Mouse (Mus musculus): ENCODE measurements around the gene Hes2. TPM values are rescaled to one million over a fixed set of nuclear protein-coding genes. Genes with fewer than 3 reads are reported as not detected.

The Hes2 gene
- total RNA-seq, 2 experiments from 2014 or later, result not detected

DNA sequence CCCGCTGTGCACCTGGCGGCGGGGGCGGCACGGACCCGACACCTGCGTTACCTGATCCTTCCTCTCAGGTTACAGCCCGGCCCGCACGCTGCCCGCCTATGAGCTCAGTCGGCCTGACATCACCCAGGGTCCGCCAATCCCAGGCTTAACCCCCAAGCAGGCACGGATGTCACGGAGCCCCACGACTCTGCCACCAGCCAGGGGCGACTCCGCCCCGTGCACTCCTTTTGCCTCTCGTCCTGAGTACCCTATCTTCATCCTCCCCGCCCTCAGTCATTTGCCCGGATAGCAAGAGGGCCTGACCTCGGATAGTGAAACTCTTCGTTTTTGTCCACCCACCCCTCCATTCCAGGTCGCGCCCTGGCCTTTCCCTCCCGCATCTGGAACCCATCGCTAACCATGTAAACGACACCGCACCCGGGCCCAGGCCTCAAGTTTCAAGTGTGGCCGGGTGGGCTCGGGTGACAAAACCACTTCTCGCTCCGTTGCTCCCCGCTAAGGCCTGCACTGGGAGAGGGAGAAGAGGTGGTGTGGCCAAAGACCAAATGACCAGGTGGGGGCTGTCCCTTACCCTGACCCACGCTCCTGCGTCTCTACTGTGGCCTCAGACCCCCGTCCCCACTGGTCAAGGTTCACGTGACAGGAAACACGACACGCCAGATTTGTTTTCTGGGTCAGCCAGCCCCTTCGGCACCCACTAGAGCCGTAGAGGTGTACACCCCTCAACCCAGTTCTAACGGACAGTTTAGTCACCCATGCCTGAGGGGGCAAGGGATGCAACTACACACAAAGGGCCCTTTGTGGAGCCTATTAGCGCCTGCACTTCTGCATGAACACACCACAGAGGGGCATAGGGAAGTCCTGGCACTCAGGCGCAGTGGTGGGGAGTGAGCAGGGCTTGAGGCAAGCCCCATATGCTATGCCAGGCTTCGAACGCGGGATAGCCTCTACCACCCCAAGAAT, 26.6 kb upstream of the Hes2 start:
- DNase-seq (ENCODE audit: extremely low spot score in 1 of 2, low spot score in 1 of 2), result no peak

- DNase-seq (ENCODE audit: extremely low spot score in 1 of 2, low spot score in 1 of 2), result no peak
These were observed 25.9 kb upstream of the Hes2 start for GRCm38 (mm10) chr4:152132772-152133169.

- no peak for DNase-seq (ENCODE audit: extremely low spot score in 1 of 2, low spot score in 1 of 2)
These were observed 25.5 kb upstream of the Hes2 start for GRCm38 (mm10) chr4:152133213-152133612.

DNA sequence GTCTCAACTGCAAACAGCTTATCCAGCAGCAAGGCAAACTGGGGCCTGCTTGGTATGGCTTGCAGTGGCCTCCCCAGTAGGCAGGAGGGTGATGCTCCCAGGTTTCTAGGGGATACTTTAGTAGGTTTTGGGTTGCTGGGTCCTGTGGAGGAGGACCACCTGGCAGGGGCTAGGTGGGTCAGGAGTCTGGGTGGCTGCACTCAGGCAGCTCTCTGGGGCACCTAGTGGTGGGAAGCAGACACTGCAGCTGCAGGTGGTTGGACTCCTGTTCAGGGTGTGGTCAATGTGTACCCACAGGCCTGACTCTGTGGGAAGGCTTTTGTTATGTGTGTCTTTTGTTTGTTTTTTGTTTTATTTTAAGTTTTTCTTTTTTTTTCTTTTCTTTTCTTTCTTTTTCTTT, 24.2 kb upstream of the Hes2 start:
- peak in 1 of 2 experiments; percentile 49 for DNase-seq (ENCODE audit: extremely low spot score in 1 of 2, low spot score in 1 of 2)

DNA sequence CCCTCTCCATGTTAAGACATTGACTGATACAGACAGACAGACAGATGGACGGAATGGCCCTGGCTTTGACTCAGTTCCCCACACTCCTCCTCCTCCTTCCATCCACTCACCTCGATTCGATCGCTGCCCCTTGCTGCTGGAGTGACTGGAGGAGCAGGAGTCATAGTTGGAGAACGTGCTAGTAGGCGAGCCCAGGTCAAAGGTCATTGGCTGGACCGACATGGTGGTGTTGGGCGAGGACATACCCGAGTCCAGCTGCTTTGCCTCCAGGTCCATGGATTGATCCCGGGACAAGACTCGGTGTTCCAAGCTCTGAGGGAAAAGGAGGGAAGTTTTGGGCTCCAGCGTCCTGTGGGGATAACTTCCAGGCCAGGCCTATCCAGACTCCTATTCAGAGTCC, 23.3 kb upstream of the Hes2 start:
- DNase-seq (ENCODE audit: extremely low spot score in 1 of 2, low spot score in 1 of 2), result no peak

DNA sequence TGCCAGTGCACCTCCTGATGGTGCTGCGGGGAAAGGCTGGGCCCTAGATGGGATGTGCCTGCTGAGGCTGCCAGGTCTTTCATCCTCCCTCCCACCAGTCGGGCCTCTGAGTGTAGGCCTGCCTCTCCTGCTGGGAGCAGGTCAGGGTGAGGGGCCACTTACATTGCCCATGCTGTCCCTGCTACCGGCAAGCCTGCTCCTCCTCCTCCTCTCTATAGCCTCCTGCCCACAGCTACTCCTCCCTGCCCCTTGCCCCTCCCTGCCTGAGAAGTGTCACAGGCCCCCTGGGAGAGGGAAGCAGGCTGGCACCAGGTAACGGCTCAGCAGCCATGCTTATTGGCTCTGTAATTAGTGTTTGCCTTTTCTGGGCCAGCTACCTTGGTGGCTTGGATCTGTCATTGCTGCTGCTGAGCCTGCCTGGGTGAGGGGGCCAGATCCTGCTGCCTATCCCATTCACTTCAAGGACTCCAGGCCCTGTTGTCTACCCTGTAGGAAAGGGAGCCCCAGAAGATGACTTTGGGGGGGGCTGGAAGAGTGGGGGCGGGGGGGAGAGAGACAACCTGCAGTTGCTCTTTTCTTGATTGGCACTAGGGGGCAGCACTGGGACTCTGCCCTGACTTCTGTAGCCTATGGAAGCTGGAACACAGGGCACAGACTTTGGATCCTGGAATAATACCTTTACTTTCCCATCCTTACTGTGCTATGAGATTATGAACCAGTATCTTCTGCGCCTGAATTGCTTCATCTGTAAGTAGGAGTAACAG, 22.4 kb upstream of the Hes2 start:
- no peak for DNase-seq (ENCODE audit: extremely low spot score in 1 of 2, low spot score in 1 of 2)

DNA sequence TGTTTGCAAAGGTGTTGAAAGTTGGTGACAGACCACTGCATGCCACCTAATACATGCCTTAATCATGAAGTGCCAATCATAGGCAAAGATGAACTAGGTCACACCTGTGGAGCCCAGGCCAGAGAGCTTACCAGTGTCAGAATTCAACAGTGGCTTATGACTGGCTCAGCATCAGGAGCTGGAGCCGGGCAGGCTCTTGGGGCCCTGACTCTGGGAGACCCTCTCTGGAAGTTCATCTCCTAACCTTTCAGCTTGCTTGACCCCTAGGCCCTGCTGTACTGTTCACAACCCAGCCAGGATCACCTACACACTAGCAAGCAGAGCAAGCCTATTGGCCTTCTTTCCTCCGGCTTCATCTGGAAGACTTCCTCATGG, 21.8 kb upstream of the Hes2 start:
- no peak for DNase-seq (ENCODE audit: extremely low spot score in 1 of 2, low spot score in 1 of 2)

DNA sequence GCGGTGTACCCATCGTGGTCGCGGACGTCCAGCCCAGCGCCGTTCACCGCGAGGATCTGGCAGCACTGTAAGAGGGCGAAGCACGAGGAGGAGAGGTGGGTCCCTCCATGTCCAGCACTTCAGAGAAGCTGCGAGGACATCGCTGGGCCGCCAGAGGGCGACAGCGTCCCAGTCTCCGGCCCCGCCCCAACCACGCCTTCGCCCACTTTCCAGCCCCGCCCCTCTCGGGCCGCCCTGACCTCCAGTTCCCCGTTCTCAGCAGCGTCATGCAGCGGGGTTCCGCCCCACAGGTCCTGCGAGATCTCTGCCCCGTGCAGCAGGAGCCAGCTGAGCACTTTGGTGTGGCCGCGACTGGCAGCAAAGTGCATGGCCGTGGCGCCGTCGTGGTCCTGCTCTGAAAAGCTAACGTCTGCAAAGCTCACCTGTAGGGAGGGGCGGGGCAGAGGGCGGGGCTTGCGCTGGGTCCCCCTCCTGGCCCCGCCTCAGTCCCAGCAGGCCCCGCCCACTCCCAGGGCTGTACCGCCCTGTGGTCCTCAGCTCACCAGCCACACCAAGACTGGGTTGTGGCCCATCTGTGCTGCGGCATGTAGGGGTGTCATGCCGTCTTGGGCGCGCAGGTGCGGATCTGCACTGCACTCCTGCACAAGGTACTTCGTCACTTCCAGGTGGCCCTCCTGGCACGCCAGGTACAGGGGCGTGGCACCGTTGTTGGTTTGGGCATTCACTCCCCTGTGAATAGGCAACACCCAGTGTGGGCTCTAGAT, 20.0 kb upstream of the Hes2 start:
- DNase-seq (ENCODE audit: extremely low spot score in 1 of 2, low spot score in 1 of 2), result peak; percentile 65 to 71

DNA sequence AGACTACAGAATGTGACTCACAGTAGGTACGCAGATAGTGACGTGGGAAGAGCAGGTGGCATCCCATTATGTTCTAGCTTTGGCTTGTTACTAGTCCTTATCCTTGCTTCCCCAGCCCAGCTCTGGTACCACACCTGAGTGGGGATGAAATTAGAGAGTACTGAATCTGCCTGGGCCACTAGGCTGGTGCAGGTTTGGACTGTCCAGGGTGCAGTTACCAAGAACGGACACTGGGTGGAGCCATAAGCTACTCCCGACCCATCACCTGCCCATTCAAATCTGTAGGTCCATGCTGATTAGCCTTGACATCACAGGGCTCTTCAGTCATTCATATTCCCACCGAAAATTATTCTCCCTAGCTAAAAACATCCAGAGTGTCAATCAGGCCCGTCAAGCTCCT, 18.2 kb upstream of the Hes2 start:
- DNase-seq (ENCODE audit: extremely low spot score in 1 of 2, low spot score in 1 of 2), result no peak

DNA sequence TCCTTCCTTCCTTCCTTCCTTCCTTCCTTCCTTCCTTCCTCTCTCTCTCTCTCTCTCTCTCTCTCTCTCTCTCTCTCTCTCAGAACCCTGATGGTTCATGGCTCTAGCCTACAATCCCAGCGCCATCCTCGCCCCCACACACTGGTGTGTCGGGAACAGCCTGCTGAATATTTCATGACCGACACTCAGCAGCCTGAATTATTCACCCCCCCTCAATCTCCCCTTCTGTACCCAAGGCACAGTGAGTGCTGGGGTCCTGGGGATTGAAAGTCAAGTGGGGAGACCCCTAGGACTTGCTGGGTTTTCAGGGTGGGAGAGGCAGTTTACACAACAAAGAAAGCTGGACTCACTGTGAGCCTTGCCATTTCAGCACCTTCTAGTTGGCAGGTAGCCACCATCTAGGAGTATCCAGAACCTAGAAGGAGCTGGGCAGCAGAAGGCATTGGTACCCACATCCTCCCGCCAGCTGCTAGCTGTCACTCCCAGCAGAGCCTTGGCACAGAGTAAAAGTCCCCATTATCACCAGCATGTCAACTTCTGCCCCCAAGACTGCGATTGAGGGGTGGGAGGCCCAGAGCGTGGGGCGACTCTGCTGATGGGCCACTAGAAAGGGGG, 17.0 kb upstream of the Hes2 start:
- DNase-seq (ENCODE audit: extremely low spot score in 1 of 2, low spot score in 1 of 2), result no peak

DNA sequence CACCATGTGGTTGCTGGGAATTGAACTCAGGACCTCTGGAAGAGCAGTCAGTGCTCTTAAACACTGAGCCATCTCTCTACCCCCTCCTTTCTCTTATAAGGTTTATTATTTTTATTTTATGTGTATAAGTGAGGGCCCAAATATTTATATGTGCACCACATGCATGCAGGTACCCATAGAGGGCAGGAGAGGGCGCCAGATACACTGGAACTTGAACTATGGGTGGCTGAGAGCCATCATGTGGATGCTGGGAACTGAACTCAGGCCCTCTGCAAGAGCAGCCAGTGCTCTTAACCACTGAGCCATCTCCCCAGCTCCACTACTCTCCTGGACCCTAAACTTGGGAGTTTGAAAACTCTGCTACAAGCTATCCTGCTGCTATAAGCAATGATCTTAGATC, 15.0 kb upstream of the Hes2 start:
- no peak for DNase-seq (ENCODE audit: extremely low spot score in 1 of 2, low spot score in 1 of 2)

- no peak for DNase-seq (ENCODE audit: extremely low spot score in 1 of 2, low spot score in 1 of 2)
These were observed 13.2 kb upstream of the Hes2 start for GRCm38 (mm10) chr4:152145473-152145872.

GRCm38 (mm10) chr4:152146033-152146827, 12.4 kb upstream of the Hes2 start:
- DNase-seq (ENCODE audit: extremely low spot score in 1 of 2, low spot score in 1 of 2), result no peak

DNA sequence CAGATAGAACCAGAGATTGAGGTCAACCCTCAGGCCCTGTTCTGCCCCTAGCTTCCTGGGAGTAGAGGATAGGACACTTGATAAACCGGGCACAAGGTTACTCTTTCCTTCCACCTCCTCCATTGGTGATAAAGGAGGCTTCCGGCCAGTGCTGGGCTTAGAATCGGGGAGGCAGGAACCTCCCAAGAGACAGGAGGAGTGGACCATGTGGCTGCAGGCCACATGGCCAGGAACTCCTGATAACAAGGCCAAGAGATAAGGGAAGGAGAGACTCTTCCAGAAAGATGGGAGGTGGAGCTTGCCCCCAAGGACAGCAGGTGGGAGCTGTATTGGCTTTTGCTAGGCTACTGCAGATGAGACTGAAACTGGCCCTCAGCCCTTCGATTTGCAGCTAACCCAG, 8.1 kb upstream of the Hes2 start:
- DNase-seq (ENCODE audit: extremely low spot score in 1 of 2, low spot score in 1 of 2), result no peak

DNA sequence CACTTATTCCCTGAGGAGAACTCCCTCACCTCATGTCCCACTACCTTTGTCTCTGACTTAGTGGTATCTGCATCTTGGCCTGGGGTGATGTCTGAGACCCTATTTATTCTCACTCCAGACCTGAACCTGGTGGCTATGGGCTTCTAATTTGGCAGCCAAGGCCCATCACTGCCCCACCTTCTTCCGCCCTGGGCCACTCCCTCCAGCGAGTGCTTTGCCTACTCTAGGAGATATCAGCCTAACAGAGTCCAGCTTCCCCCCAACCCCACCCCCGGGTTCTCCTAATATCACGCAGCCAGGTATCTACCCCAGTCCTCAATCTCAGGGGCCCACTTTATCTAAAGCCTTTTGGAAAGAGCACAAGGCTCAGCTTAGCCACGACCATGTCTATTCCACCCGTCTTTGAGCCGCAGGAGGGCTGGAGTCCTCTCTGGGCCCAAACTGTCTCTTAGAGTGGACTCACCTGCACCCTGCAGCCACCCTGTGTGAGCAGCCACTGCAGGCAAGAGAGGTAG, 7.2 kb upstream of the Hes2 start:
- no peak for DNase-seq (ENCODE audit: extremely low spot score in 1 of 2, low spot score in 1 of 2)

DNA sequence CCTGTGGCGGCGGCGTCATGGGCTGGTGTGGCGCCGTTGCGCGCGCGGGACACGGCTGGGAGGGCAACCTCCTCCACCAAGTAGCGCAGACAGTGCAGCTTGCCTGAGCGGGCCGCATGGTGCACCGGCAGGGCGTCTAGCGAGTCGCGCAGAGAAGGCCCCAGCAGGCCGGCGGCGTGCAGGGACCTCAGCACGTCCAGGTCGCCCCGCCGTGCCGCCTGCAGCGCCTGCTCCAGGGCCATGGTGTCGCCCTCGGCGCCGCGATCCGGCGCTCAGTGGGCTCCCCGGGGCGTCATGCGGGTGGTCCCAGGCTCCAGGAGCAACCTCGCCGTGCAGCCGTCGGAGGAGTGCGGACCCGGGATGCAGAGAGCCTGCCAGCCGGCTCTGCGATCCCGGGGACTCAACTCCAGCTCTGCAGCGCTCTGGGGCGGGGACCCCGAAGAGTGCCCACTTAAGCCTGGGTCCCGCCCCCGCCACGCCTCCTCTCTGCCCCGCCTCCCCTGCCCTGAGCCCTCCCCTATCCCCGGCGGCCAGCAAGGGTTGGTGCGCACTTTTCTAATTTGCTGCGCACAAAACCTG, 6.6 kb upstream of the Hes2 start, which contains the start of gene Espn:
Espn (minus strand) TSS at position 406 of the 579 bp plus-strand sequence.
- DNase-seq (ENCODE audit: extremely low spot score in 1 of 2, low spot score in 1 of 2), result no peak

DNA sequence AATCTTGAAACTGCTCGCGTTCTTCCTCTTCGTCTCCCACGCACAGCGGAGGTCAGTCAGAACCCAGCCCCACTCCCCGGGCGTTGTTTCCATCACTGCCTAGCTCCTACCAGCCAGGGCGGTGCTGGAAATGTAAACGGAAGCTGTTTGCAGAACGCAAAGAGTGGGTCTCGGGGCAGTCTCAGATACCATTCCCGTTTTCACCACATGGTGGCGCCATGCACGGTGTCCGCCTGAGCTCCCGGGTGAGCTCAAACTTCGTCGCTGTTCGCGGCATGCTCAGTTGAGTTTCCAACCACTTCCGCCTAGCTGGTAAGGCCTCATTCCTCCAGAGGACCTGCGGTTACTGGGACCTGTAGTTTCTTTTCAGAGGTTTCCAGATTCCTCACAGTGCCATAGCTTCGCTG, 4.9 kb upstream of the Hes2 start:
- DNase-seq (ENCODE audit: extremely low spot score in 1 of 2, low spot score in 1 of 2), result peak; percentile 71 to 92

- no peak for DNase-seq (ENCODE audit: extremely low spot score in 1 of 2, low spot score in 1 of 2)
These were observed 3.6 kb upstream of the Hes2 start for GRCm38 (mm10) chr4:152155019-152155418.

All from layer of hippocampus, postnatal 25 days (tissue).